Mouse (Mus musculus) liver, embryonic 14.5 days (tissue): ENCODE measurements around the gene Wnt6. TPM values are rescaled to one million over a fixed set of nuclear protein-coding genes. Genes with fewer than 3 reads are reported as not detected.

Experiments used
- ATAC-seq: fragments of 200-750 bp; cut with Nextera tagmentation; 2 replicates; pipeline ENCODE4 v1.8.0; 2017; ENCODE audit warnings: moderate number of reproducible peaks, mild to moderate bottlenecking, moderate library complexity; ENCODE audit not compliant: insufficient read depth
- DNase-seq, 3 experiments: peaks; one replicate each; pipeline ENCODE4 v3.0.0-alpha.2; 2012 to 2013; ENCODE audit warnings: low read depth in 3 of 3, low spot score in 3 of 3
- H3K27ac ChIP-seq: fragments of 300-500 bp; sonication (generic); 2 replicates; pipeline ENCODE4 v1.5.1; 2014; ENCODE audit warnings: moderate library complexity, mild to moderate bottlenecking, control low read depth, inconsistent platforms
- H3K27me3 ChIP-seq: fragments of 300-500 bp; sonication (generic); 2 replicates; pipeline ENCODE4 v1.6.1; 2014; ENCODE audit warnings: mild to moderate bottlenecking, low read length, moderate library complexity; ENCODE audit not compliant: control insufficient read depth, insufficient read depth
- H3K36me3 ChIP-seq: fragments of 300-500 bp; sonication (generic); replicated peaks from 2 replicates; pipeline ENCODE4 v1.6.1; 2014; ENCODE audit warnings: low read depth; ENCODE audit not compliant: control insufficient read depth, insufficient read depth
- H3K4me1 ChIP-seq, 2 experiments: fragments of 200-500 bp in 1 of 2; fragments of 300-500 bp in 1 of 2; sonication (generic) in 1 of 2; replicated peaks; 2 replicates each; pipeline ENCODE4 v1.6.1; 2012 to 2014; ENCODE audit warnings: antibody characterized with exemption in 1 of 2, inconsistent platforms in 1 of 2, low read length in 1 of 2; ENCODE audit not compliant: control insufficient read depth in 2 of 2, insufficient read depth in 2 of 2
- H3K4me2 ChIP-seq: fragments of 300-500 bp; sonication (generic); 2 replicates; pipeline ENCODE4 v1.6.1; 2014; ENCODE audit warnings: low read depth, mild to moderate bottlenecking, control low read depth, moderate library complexity
- H3K4me3 ChIP-seq, 2 experiments: fragments of 200-500 bp in 1 of 2; fragments of 300-500 bp in 1 of 2; sonication (generic) in 1 of 2; 2 replicates each; pipeline ENCODE4 v1.5.1; 2012 to 2014; ENCODE audit warnings: low read depth in 2 of 2, low read length in 2 of 2, mild to moderate bottlenecking in 2 of 2, control low read depth in 1 of 2, inconsistent platforms in 1 of 2, moderate library complexity in 1 of 2; ENCODE audit not compliant: insufficient read depth in 1 of 2
- H3K9ac ChIP-seq: fragments of 300-500 bp; sonication (generic); replicated peaks from 2 replicates; pipeline ENCODE4 v1.6.1; 2014; ENCODE audit warnings: mild to moderate bottlenecking, control low read depth, moderate library complexity
- H3K9me3 ChIP-seq: fragments of 300-500 bp; sonication (generic); 2 replicates; pipeline ENCODE4 v1.6.1; 2016; ENCODE audit warnings: low read length, mixed read lengths; ENCODE audit not compliant: control insufficient read depth
- CTCF ChIP-seq: IDR thresholded peaks from 2 replicates; pipeline ENCODE4 v1.5.1; 2016; ENCODE audit warnings: antibody characterized with exemption, low read depth, control low read depth
- EP300 ChIP-seq: IDR thresholded peaks from 2 replicates; pipeline ENCODE4 v1.6.1; 2016; ENCODE audit warnings: antibody characterized with exemption, low read depth
- WGBS: fragments of 180-500 bp; shearing (Covaris S2); extraction: QIAGEN DNeasy Blood & Tissue Kit; methylation state at CpG from one replicate; pipeline ENCODE4 v1.1.7; 2014; ENCODE audit not compliant: insufficient replicate concordance; 5-methylcytosine and 5-hydroxymethylcytosine counted together
- polyA plus RNA-seq, 2 experiments: library from polyadenylated mRNA; depleted of rRNA in 1 of 2; stranded (reverse) in 1 of 2; unstranded in 1 of 2; fragments of >200 nt; fragmentation: Nextera tagmentation in 1 of 2; extraction: Ambion mirVana in 1 of 2; gene quantifications; 2 replicates each; pipeline versions ENCODE4 v1.2.1 to v1.2.3; 2012 to 2014

The Wnt6 gene
- polyA plus RNA-seq, 2 experiments: 0.06 to 0.10 TPM

- 1% methylated on average over 51 of the region's 51 CpGs for WGBS
- TF ChIP-seq EP300 (no peak), CTCF (no peak)
- Histone ChIP-seq H3K27me3 (peaks cover 67% of the 10 kb centered on the region), H3K9me3 (no peaks in the 10 kb centered on the region), H3K4me1 (no peaks in the 10 kb centered on the region; a peak in 1 of 4 replicates), H3K27ac (no peak overlapping the region), H3K9ac (no peak overlapping the region), H3K4me3 (peak overlapping the region in 1 of 2 experiments; percentile 8; a peak in 2 of 4 replicates), H3K4me2 (peak overlapping the region; percentile 34), H3K36me3 (no peaks in the 10 kb centered on the region)
- no peak for DNase-seq
- ATAC-seq: no peak
These were observed 384 bp downstream of the Wnt6 start for GRCm38 (mm10) chr1:74771931-74772620.

- Histone ChIP-seq H3K9me3 (no peaks in the 10 kb centered on the region), H3K27me3 (peaks cover 67% of the 10 kb centered on the region), H3K27ac (no peak overlapping the region), H3K4me1 (no peaks in the 10 kb centered on the region; a peak in 1 of 4 replicates), H3K4me3 (no peak overlapping the region), H3K36me3 (no peaks in the 10 kb centered on the region), H3K9ac (no peak overlapping the region), H3K4me2 (no peak overlapping the region)
- WGBS: under 1% methylated on average over 15 of the region's 15 CpGs
- DNase-seq (peak; percentile 44 to 50 (median 47)), ATAC-seq (peak; percentile 55)
- TF ChIP-seq EP300 (no peak), CTCF (no peak)
These were observed 1.4 kb downstream of the Wnt6 start for GRCm38 (mm10) chr1:74773136-74773535.

GRCm38 (mm10) chr1:74774062-74774461, 2.4 kb downstream of the Wnt6 start:
- Histone ChIP-seq H3K27ac (no peak overlapping the region), H3K9ac (no peak overlapping the region), H3K9me3 (no peaks in the 10 kb centered on the region), H3K4me1 (no peaks in the 10 kb centered on the region; a peak in 1 of 4 replicates), H3K4me2 (no peak overlapping the region), H3K4me3 (no peak overlapping the region), H3K27me3 (peaks cover 63% of the 10 kb centered on the region), H3K36me3 (no peaks in the 10 kb centered on the region)
- TF ChIP-seq CTCF: no peak
- no peak for TF ChIP-seq EP300
- DNase-seq: no peak
- ATAC-seq: no peak
- WGBS: 26% methylated on average over 7 of the region's 7 CpGs

- ATAC-seq: no peak
- Histone ChIP-seq H3K27ac (no peak overlapping the region), H3K27me3 (peaks cover 48% of the 10 kb centered on the region), H3K4me2 (no peak overlapping the region), H3K9ac (no peak overlapping the region), H3K4me1 (no peaks in the 10 kb centered on the region; a peak in 1 of 4 replicates), H3K9me3 (no peaks in the 10 kb centered on the region), H3K4me3 (no peak overlapping the region), H3K36me3 (no peaks in the 10 kb centered on the region)
- TF ChIP-seq EP300 (no peak), CTCF (peak; percentile 41)
- WGBS: 7% methylated on average over 5 of the region's 5 CpGs
- DNase-seq: no peak
These were observed 4.1 kb downstream of the Wnt6 start for GRCm38 (mm10) chr1:74775816-74776215.

GRCm38 (mm10) chr1:74778934-74779486, 7.3 kb downstream of the Wnt6 start:
- H3K4me1 ChIP-seq: no peaks in the 10 kb centered on the region
- 34% methylated on average over 3 of the region's 3 CpGs for WGBS
- no peak overlapping the region for H3K4me3 ChIP-seq
- no peaks in the 10 kb centered on the region for H3K36me3 ChIP-seq
- H3K9ac ChIP-seq: no peak overlapping the region
- TF ChIP-seq CTCF (no peak), EP300 (no peak)
- H3K27ac ChIP-seq: no peak overlapping the region
- H3K9me3 ChIP-seq: no peaks in the 10 kb centered on the region
- no peak overlapping the region for H3K4me2 ChIP-seq
- ATAC-seq (no peak), DNase-seq (no peak)
- H3K27me3 ChIP-seq: peaks cover 47% of the 10 kb centered on the region
